Mouse (Mus musculus): ENCODE data around the gene D630003M21Rik. TPM values are rescaled to one million over a fixed set of nuclear protein-coding genes. Genes with fewer than 3 reads are reported as not detected.

The D630003M21Rik gene
- total RNA-seq, 2 experiments from 2014 or later = 1.7 TPM

DNA sequence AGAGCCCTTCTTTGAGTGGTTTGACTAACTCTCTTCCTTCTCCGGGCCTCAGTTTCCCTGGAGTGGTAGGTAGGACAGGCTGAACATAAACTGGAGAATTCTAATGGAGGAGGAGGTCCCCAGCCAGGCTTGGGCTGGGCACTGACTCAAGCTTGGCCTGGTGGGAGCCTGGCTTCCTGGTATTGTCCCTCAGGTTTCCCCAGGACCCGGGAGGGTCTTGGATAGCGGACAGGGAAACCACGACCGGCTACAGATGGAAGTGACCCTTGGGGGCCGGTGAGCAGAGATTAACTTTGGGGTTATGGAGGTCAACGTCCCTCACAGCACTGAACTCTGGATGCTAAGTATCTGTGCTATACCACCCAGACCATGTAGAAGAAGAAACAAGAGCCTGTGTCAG is 87.8 kb downstream of the D630003M21Rik start:
- DNase-seq = no peak

DNA sequence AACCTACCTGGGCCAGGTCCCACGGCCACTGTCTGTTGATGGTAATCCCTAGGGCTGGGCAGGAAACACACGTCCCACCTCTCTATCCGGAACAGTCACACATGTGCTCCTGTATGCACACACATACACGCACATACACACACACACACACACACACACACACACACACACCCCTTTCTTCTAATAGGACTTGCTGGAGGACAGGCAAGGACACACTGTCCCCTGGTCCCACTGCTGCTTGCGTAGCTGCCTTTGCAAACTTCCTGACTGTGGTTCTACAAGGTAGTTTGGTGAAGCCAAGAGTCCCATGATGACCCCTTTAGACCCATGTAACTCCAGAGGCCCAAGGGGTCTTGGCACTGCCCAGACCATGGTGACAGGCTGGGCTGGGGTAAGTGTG is 88.4 kb downstream of the D630003M21Rik start:
- no peak for DNase-seq

GRCm38 (mm10) chr2:158139628-158140027 is 89.4 kb downstream of the D630003M21Rik start:
- peak; percentile 76 to 83 for DNase-seq

GRCm38 (mm10) chr2:158138778-158139177 is 90.2 kb downstream of the D630003M21Rik start:
- DNase-seq = no peak

- peak; percentile 20 to 26 for DNase-seq
Observed at GRCm38 (mm10) chr2:158137771-158138170, 91.3 kb downstream of the D630003M21Rik start.

GRCm38 (mm10) chr2:158136205-158136604 is 92.8 kb downstream of the D630003M21Rik start:
- peak; percentile 48 to 63 for DNase-seq

GRCm38 (mm10) chr2:158133050-158133449 is 96.0 kb downstream of the D630003M21Rik start:
- no peak for DNase-seq

Small RNA genes within 50 kb of the gene (microRNA-seq; reads per million reads assigned to microRNA genes)
- gene Mir7685 = not detected

Other genes with a start within 250 kb of the D630003M21Rik start
- gene Tti1, start 200.8 kb downstream of the D630003M21Rik start, total RNA-seq (2021) = 10 to 100 TPM; 19.8 to 23.1 TPM
- gene Rprd1b, start 200.7 kb downstream of the D630003M21Rik start, total RNA-seq (2021) = 10 to 100 TPM; 29.2 to 37.1 TPM
- gene Tgm2, start 82.8 kb downstream of the D630003M21Rik start, total RNA-seq (2021) = 10 to 100 TPM; 44.6 to 85.9 TPM
- not detected for gene Bpi, start 28.9 kb upstream of the D630003M21Rik start, total RNA-seq (2021)
- 10 to 100 TPM; 16.9 to 23.7 TPM for gene Lbp, start 77.3 kb upstream of the D630003M21Rik start, total RNA-seq (2021)
- gene Snhg11, start 146.4 kb upstream of the D630003M21Rik start, total RNA-seq (2021) = 1 to 10 TPM; 3.5 to 4.7 TPM
- 10 to 100 TPM; 69.6 to 69.9 TPM for gene Ralgapb, start 180.6 kb upstream of the D630003M21Rik start, total RNA-seq (2021)